Mouse (Mus musculus): ENCODE measurements around the gene Pnpla7.

Pnpla7 gene

DNA sequence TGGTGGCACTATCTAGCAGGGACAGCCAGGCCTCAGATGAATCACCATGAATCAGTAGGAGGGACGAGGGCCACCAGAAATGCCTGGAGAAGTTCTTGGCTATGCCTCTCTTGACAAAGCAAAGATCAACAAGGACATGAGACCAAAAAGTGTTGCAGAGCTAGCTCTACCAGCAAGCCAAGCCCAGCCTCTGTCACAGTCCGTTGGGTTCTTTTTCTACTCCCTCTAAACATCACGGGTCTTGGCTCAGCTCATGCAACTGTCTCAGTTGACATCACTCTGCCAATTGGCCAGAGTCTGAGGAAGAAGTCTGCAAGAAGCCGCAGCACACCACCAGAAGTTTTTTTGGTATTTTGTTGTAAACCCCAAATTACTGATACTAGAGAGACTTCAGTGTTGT, 99.7 kb downstream of the Pnpla7 start:
- DNase-seq = peak; percentile 14

DNA sequence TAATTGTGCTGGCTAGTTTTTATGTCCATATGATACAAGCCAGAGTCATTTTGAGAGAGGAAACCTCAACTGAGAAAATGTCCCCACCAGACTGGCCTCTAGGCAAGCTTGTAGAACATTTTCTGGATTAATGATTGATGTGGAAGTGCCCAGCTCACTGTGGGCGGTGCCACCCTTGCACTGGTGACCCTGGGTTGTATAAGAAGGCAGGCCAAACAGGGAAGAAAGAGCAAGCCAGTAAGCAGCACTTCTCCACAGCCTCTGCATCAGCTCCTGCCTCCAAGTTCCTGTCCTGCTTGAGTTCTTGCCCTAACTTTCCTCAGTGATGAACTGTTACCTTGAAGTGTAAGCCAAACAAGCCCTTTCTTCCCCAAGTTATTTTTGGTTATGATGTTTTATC, 103.1 kb downstream of the Pnpla7 start:
- no peak for DNase-seq

DNA sequence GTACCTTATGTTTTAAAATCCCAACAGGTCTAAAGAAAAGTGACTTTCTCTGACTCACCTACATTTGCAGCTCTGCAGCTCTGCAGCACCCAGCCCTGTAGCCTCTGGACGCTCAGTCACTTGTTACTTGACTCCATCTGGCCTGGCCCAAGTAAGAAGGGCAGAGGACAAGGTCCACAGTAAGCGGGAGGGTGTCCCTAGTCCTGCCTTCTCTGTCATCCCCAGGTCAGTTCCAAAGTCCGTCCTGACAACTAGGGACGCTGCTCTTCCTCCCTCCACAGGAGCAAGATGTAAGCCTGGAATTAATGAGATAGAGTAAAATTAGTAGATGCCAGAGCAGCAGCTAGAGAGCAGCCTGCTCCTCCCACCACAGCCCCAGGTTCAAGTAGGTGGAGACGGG, 104.2 kb downstream of the Pnpla7 start, which contains the start of gene Entpd8:
Entpd8 (plus strand) TSS at position 229 of the 400 bp plus-strand sequence.
- no peak for DNase-seq

DNA sequence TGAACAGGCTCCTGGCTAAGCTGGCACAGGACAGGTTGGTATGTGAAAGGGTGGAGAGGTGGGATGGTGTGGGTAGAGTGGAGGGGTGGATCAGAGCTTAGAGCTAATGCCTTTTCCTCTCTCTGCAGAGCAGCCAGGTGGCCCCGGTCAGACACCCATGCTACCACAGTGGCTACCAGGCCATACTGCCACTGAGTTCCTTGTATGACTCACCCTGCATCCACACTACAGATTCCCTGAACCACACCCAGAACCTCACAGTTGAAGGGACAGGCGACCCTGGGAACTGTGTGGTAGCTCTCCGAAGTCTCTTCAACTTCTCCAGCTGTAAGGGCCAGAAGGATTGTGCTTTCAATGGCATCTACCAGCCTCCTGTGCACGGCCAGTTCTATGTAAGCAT, 107.9 kb downstream of the Pnpla7 start:
- no peak for DNase-seq

DNA sequence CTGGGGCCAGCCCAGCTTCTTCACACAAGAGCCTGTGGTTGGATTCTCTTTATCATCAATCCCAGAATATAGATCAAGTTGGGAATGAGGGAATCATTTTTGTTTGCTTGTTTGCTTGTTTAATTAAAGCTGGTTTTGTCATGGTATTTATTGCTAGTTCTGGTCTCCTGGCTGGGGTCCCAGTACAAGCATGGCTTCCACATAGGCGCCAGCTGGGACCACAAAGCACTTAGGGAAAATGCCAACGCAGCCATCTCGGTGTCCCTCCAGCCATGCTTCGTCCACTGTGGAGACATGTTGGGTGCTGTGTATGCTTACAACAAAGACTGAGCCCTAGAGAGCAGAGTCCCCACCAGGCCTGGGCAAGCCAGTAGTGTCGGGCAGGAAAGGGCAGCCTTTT, 109.7 kb downstream of the Pnpla7 start:
- no peak for DNase-seq

DNA sequence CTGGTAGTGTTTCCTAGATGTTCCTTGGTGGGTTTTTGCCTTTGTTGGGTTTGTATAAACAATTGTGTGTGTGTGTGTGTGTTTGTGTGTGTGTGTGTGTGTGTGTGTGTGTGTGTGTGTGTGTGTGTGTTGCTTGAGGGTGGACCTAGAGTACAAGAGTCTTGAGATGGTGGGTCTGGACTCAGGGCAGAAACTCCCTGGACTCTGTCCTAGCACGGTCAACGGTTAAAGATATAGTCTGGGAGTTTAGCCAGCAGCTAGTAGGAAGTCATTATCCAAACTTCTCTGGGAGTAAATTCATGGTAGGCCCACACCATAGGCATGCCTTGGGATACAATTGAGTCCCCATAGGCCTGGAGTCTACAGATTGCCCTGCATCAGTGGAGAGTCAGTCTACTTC, 112.0 kb downstream of the Pnpla7 start:
- no peak for DNase-seq

DNA sequence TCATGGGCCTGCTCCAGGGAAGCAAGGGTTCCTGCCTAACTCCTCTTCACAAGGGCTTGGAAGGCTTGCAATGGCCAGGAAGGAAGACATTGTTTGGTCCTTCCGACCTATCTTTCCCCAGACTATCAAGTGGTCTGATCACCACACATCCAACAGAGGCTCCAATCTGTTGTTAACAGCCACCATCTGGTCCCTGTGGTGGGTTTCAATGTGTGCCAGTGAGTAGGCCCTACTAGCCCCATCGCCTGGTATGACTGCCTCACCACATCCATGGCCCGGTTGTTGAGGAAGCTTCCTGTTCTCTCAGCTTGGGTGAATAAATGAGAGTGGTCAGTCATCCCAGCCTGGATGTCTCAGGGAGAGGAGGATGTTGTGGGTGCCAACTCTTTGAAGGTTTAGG, 112.8 kb downstream of the Pnpla7 start:
- no peak for DNase-seq

DNA sequence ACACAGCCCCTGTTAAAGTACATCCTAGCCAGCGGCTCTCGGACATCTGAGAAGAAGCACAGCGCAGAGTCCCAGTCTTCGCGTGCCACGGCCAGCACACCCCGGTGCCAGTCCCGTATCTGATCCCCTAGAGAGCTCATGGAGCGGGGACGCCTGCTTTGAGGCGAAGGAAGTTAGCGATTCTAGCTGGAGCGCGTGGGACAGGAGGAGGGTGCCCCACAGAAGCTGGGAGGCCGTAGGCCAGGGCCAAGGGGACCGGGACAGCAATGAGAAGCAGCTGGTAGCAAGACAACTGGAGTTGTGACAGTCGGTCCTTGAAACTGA, 118.9 kb downstream of the Pnpla7 start:
- no peak for DNase-seq

DNA sequence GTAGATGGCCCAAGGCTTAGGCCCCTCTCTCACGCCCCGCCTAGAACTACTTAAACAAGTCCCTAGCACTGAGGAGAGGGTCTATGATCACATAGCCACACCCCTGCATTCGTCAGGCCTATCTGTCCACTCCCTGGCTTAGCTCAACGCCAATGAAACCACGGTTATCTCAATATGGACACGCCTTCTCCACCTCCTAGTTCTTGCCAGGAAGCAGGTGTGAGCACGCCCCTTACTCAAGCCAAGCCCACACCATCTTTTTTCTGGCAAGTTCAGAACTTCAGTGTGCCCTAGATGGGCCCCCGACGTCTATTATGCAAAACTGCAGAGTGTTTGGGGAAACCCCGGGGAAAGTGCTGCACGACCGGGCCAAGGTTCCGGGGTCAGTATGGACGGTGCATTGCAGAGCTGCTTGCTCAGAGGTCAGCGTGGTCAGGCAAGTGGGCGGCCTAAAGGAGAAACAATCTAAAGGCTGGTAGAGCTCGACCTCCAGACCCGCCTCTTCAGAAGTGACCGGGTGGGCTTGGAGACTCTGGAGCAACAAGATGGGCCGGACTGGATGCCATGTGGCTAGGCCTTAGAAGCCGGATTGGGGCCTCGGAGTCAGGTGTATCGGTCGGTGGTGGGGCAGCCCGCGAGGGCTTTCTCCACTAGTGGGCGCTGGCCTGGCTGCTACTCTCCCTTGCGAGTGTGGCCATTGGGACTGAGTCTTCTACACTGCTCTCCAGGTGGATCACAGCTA, 119.4 kb downstream of the Pnpla7 start, which contains the start of gene Noxa1:
Noxa1 (minus strand) TSS at position 41 of the 742 bp plus-strand sequence.
- no peak for DNase-seq

DNA sequence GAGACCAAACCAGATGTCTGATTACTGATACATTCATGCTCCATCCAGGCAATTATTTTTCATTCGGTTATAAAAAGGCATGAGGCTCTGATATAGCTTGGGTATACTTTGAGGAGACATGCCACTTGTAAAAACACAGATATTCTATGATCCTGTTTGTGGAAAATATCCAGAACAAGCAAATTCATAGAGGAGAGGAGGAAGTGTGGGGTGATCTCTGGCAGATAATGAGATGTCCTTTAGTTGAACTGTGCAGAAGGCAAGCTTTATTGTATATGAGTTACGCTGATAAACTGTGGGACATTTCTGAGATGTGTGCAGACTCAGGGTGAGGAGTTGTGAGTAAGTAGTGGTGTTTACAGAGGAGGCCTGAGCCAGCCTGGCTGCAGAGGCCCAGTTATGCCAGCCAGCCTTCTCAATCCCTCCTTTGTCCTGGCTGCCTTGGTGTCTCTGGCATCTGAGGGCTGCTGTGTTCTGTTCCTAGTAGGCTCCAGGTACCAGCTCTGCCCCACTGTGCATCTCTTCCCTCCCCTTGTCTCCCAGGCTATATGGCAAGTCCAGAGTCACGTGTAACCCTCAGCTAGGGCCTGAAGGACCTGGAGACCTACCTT, 122.3 kb downstream of the Pnpla7 start:
- no peak for DNase-seq

DNA sequence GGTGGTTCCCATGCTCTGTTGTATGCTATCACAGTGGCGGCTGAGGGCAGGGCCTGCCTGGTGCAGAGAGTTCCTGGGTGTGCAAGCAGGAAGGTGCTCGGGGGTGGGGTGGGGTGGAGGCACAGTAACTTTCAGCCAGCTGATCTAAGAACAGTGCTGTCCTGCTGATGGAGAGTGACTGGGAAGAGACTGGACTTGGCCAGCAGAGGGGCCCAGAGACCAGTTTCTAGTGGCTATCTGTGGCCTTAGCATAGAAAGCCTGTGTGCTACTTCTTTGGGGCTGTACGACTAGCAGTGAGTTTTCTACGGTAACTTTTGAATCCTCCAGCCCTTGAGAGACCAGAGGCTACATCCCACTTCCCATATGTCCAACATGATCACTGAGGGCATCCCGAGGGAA, 123.1 kb downstream of the Pnpla7 start:
- peak; percentile 54 for DNase-seq

DNA sequence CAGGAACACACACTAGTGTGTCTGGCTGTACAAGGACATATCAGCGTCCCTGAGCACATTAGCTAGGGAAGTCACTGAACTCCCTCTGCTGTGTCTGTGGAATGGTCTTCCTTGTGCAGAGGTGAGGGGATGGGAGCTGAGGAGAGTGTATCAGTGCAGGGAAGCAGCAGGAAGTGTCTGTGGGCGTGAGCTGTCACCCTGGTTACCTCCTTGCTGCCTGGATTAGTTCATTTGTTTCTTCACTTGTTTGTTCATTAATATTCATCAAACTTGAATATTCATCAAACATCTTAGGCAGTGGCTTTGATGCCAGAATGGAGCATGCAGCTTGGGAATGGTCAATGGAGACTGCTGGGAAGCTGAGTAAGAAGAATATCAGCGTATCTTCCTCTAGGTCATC, 123.9 kb downstream of the Pnpla7 start:
- DNase-seq = no peak
